ENCODE assay signal across 8 mouse cellular contexts in the genomic region with DNA sequence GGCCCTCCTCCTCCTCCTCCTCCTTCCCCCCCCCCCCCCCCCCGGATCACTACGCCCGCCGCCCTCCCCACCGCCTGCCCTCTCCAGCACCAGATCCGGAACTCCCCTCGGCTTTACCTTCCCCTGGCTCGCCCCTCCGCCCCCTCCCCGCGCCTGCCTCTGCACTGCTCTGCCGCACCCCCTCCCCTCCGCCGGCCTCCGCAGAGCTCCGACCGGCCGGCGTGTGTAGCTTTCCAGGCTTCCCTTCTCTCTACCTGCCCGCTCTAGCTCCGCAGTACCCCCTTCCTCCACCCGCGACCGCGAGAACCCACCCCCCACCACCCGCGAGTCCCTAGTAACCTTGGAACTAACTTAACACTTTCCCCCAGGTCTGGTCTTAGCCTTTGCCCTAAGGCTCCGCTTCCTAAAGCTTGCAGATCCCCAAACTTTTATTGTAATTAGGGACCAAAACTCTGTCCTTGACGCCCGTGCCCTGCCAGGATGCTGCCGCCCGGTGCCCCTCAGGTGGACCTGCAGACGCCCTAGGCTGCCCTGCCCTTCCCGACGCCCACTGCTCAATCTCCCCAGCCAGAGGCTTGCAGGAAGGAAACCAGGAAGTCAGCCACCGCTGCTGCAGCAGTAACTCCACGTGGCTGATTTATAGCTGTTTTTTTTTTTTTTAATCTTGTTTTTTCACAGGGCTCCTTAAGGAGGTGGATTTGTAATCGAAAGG. TPM values are rescaled to one million over a fixed set of nuclear protein-coding genes. Genes with fewer than 3 reads are reported as not detected.
DNase-seq lines count a peak whose midpoint lies in the region; ATAC-seq and TF ChIP-seq lines count a peak whose summit lies in the region.

No protein-coding gene starts in this region.

- 0 out of 2 replicates have a peak, but pooled peaks cover 4% of the 10 kb centered on the region for H3K4me1 ChIP-seq in heart, embryonic 10.5 days
- H3K4me1 ChIP-seq in lung, embryonic 16.5 days (replicated peaks; ENCODE audit: control insufficient read depth, insufficient read depth, low read length): peaks cover 3% of the 10 kb centered on the region

- WGBS in heart, embryonic 10.5 days: under 1% methylated on average over 31 of the region's 38 CpGs
- under 1% methylated on average over 27 of the region's 38 CpGs for WGBS in lung, embryonic 16.5 days

- peaks cover 22% of the 10 kb centered on the region for H3K79me3 ChIP-seq in C2C12 (ENCODE audit: low read depth)

- ATAC-seq in activated CD4-positive, CD25-positive, alpha-beta regulatory T cell, adult 4 months: peak; percentile 33
- peak; percentile 57 for ATAC-seq in lung, embryonic 16.5 days (ENCODE audit: low read depth)

- H3K9me3 ChIP-seq in heart, embryonic 10.5 days: no peaks in the 10 kb centered on the region
- H3K9me3 ChIP-seq in lung, embryonic 16.5 days (ENCODE audit: control insufficient read depth, low read length): no peaks in the 10 kb centered on the region

- peak overlapping the region; percentile 95 for H3K9ac ChIP-seq in lung, embryonic 16.5 days (ENCODE audit: low read length)

- peak overlapping the region; percentile 93 for H3K27ac ChIP-seq in heart, embryonic 10.5 days
- peak overlapping the region; percentile 96 for H3K27ac ChIP-seq in lung, embryonic 16.5 days (ENCODE audit: low read length)

- peaks cover 40% of the 10 kb centered on the region for H3K79me2 ChIP-seq in C2C12 (ENCODE audit: control insufficient read depth, insufficient read depth)

- DNase-seq in embryo, embryonic 10.5 days (ENCODE audit: low spot score): peak; percentile 79
- DNase-seq in heart, embryonic 10.5 days (ENCODE audit: low spot score): peak; percentile 82
- peak; percentile 44 for DNase-seq in kidney, adult 9 months
- DNase-seq in ovary, adult 18-20 months (ENCODE audit: low spot score): peak; percentile 11
- peak; percentile 80 for DNase-seq in thymus, postnatal 14 days

- no peak for TF ChIP-seq CTCF in C2C12 (IDR thresholded peaks at IDR 0.05; ENCODE audit: control insufficient read depth, insufficient read depth, insufficient read length)

- H3K36me3 ChIP-seq in C2C12 (ENCODE audit: control insufficient read depth, insufficient read depth): peaks cover 4% of the 10 kb centered on the region
- H3K36me3 ChIP-seq in heart, embryonic 10.5 days: no peaks in the 10 kb centered on the region
- no peaks in the 10 kb centered on the region for H3K36me3 ChIP-seq in lung, embryonic 16.5 days (ENCODE audit: control insufficient read depth, insufficient read depth, low read length)

- no peaks in the 10 kb centered on the region for H3K27me3 ChIP-seq in C2C12 (ENCODE audit: control insufficient read depth, insufficient read depth, insufficient read length)
- peaks cover 22% of the 10 kb centered on the region for H3K27me3 ChIP-seq in heart, embryonic 10.5 days (ENCODE audit: insufficient read depth, poor library complexity, severe bottlenecking)
- H3K27me3 ChIP-seq in lung, embryonic 16.5 days (ENCODE audit: control insufficient read depth, insufficient read depth, low read depth, low read length): no peaks in the 10 kb centered on the region

- peak overlapping the region; percentile 66 for H3K4me3 ChIP-seq in C2C12 (ENCODE audit: insufficient read depth, poor library complexity, severe bottlenecking)
- H3K4me3 ChIP-seq in heart, embryonic 10.5 days: peak overlapping the region; percentile 83
- H3K4me3 ChIP-seq in lung, embryonic 16.5 days (ENCODE audit: low read length): peak overlapping the region; percentile 89

- H3ac ChIP-seq in C2C12 (ENCODE audit: control insufficient read depth, insufficient read length, low read depth): peak overlapping the region; percentile 65

- peak overlapping the region; percentile 93 for H3K4me2 ChIP-seq in lung, embryonic 16.5 days (ENCODE audit: low read depth, low read length)

TF ChIP-seq in C2C12, 6 proteins besides CTCF, POLR2A, EP300 and RAD21:
- TF ChIP-seq USF1 (IDR thresholded peaks at IDR 0.05; ENCODE audit: low read depth) (no peak), MAX (IDR thresholded peaks at IDR 0.05) (no peak), MYOD1 (IDR thresholded peaks at IDR 0.05; ENCODE audit: control insufficient read depth, insufficient read length, low read depth) (no peak), CEBPB (IDR thresholded peaks at IDR 0.05; ENCODE audit: low read depth) (no peak), MYOG (IDR thresholded peaks at IDR 0.05; ENCODE audit: control insufficient read depth, extremely low read depth, insufficient read length) (no peak), FOSL1 (IDR thresholded peaks at IDR 0.05; ENCODE audit: insufficient read depth, low read length, poor library complexity, severe bottlenecking) (no peak)

RNA-seq across cellular contexts. Expression of gene Galnt7, which starts 0.4 kb away (rescaled TPM):
- polyA plus RNA-seq in C2C12 (2012; fragmentation: generic; extraction: Trizol): 5.9 TPM
- polyA plus RNA-seq in activated CD4-positive, CD25-positive, alpha-beta regulatory T cell, adult 4 months (2017; shearing (Covaris generic)): 10 to 100 TPM; 24.7 to 25.9 TPM
- 9.3 and 16.1 TPM in 2 replicates for polyA plus RNA-seq in heart, embryonic 10.5 days (2016; fragmentation: Nextera tagmentation; extraction: Ambion mirVana)
- polyA plus RNA-seq in lung, embryonic 16.5 days (2015; fragmentation: Nextera tagmentation; extraction: Ambion mirVana): 9.6 and 11.2 TPM in 2 replicates

Comparison
In these comparisons a context has a peak if more than half of its experiments do, and no peak if none do; other contexts are left out.
1. Peak in every context shown above with its lines: DNase-seq, ATAC-seq, H3K4me3 ChIP-seq and H3K27ac ChIP-seq.
2. DNase-seq: peak in every context shown above with its lines; median percentile 82 in heart, embryonic 10.5 days; 80 in thymus, postnatal 14 days; 79 in embryo, embryonic 10.5 days; 44 in kidney, adult 9 months; 11 in ovary, adult 18-20 months.